Mouse (Mus musculus) midbrain, embryonic 12.5 days (tissue): ENCODE data around the gene Edaradd. TPM values are rescaled to one million over a fixed set of nuclear protein-coding genes. Genes with fewer than 3 reads are reported as not detected.

Experiments used
- ATAC-seq: fragments of 200-750 bp; cut with Nextera tagmentation; 2 replicates; pipeline ENCODE4 v1.8.0; 2017; ENCODE audit warnings: low read depth, moderate TSS enrichment, moderate library complexity; ENCODE audit not compliant: low FRiP score
- H3K27ac ChIP-seq: fragments of 300-500 bp; sonication (generic); replicated peaks from 2 replicates; pipeline ENCODE4 v1.5.1; 2016; ENCODE audit warnings: mild to moderate bottlenecking
- H3K27me3 ChIP-seq: fragments of 300-500 bp; sonication (generic); 2 replicates; pipeline ENCODE4 v1.6.1; 2016; ENCODE audit warnings: mild to moderate bottlenecking
- H3K36me3 ChIP-seq: fragments of 300-500 bp; sonication (generic); 2 replicates; pipeline ENCODE4 v1.6.1; 2016
- H3K4me1 ChIP-seq: fragments of 300-500 bp; sonication (generic); 2 replicates; pipeline ENCODE4 v1.6.1; 2016
- H3K4me2 ChIP-seq: fragments of 300-500 bp; sonication (generic); replicated peaks from 2 replicates; pipeline ENCODE4 v1.6.1; 2016; ENCODE audit warnings: mild to moderate bottlenecking, moderate library complexity
- H3K4me3 ChIP-seq: fragments of 300-500 bp; sonication (generic); 2 replicates; pipeline ENCODE4 v1.5.1; 2016; ENCODE audit warnings: mild to moderate bottlenecking
- H3K9ac ChIP-seq: fragments of 300-500 bp; sonication (generic); replicated peaks from 2 replicates; pipeline ENCODE4 v1.6.1; 2016; ENCODE audit warnings: mild to moderate bottlenecking, moderate library complexity
- H3K9me3 ChIP-seq: fragments of 300-500 bp; sonication (generic); 2 replicates; pipeline ENCODE4 v1.6.1; 2016; ENCODE audit warnings: mild to moderate bottlenecking
- WGBS: fragments of 180-500 bp; shearing (Covaris S2); methylation state at CpG from one replicate; pipeline ENCODE4 v1.1.7; 2016; 5-methylcytosine and 5-hydroxymethylcytosine counted together
- polyA plus RNA-seq: library from polyadenylated mRNA; unstranded; fragments of >200 nt; fragmentation: Nextera tagmentation; extraction: Ambion mirVana; gene quantifications from 2 replicates; pipeline ENCODE4 v1.2.1, GENCODE M21; 2016

Gene Edaradd
- polyA plus RNA-seq, 1 experiment from 2014 or later = 1.4 TPM

DNA sequence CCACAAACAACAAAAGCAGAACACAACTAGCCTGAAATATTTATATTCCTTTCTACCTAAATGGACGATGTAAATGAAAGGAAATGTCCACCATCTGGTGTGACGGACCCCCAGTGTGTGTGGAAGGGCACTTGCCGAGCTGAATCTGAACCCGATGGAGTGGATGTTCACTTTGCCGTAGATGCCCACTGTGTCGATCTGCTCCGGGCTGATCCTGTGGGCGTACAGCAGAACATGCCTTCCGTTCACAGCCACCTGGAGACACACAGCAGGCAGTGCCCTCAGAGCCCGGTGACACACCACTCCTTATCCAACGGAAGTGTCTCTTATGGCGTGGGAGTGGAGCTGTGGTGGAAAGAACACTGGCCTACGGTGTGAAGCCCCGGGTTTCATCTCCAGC lies 67.1 kb downstream of the Edaradd start:
- H3K4me1 ChIP-seq = no peaks in the 10 kb centered on the region
- H3K27ac ChIP-seq = no peak overlapping the region
- H3K9me3 ChIP-seq = no peaks in the 10 kb centered on the region
- WGBS = 92% methylated on average over 14 of the region's 14 CpGs
- H3K4me3 ChIP-seq = no peak overlapping the region
- H3K9ac ChIP-seq = no peak overlapping the region
- no peaks in the 10 kb centered on the region for H3K27me3 ChIP-seq
- H3K4me2 ChIP-seq = no peak overlapping the region
- no peaks in the 10 kb centered on the region for H3K36me3 ChIP-seq
- ATAC-seq = no peak

DNA sequence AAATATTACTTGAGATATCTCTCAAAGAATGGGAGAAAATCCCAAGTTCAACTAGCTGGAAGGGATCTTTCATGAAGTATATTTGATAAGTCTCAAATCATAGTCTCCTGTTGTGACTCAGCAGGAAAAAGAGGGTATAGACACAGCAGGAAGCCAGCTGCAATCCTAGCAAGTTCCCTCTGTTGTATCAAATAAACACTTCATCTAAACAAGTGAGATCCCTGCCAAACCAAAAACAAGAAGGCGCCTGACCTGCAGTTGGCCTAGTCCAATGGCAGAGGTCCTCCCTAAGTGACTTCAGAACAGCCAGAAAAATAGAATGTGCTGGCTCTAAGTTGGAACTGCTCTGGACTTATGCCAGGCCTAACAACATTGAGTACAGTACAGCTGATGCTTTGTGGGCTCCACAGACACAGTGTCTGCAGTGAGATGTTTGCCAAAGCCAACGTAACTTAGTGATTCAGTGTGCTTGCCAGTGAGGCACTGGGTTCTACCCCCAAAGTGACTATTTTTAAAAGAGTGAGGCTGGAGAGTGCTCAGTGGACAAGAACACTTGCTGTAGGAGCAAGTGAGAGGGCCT lies 78.1 kb downstream of the Edaradd start:
- Histone ChIP-seq H3K36me3 (peaks cover 39% of the 10 kb centered on the region), H3K4me3 (no peak overlapping the region), H3K4me1 (no peaks in the 10 kb centered on the region), H3K9ac (no peak overlapping the region), H3K9me3 (no peaks in the 10 kb centered on the region), H3K27ac (no peak overlapping the region), H3K4me2 (no peak overlapping the region), H3K27me3 (no peaks in the 10 kb centered on the region)
- 81% methylated on average over 2 of the region's 2 CpGs for WGBS
- ATAC-seq = no peak

GRCm38 (mm10) chr13:12440813-12441212 lies 79.4 kb downstream of the Edaradd start:
- Histone ChIP-seq H3K4me1 (no peaks in the 10 kb centered on the region), H3K27me3 (no peaks in the 10 kb centered on the region), H3K4me2 (no peak overlapping the region), H3K36me3 (peaks cover 48% of the 10 kb centered on the region), H3K4me3 (no peak overlapping the region), H3K9me3 (no peaks in the 10 kb centered on the region), H3K9ac (no peak overlapping the region), H3K27ac (no peak overlapping the region)
- WGBS = 87% methylated on average over 6 of the region's 6 CpGs
- no peak for ATAC-seq

DNA sequence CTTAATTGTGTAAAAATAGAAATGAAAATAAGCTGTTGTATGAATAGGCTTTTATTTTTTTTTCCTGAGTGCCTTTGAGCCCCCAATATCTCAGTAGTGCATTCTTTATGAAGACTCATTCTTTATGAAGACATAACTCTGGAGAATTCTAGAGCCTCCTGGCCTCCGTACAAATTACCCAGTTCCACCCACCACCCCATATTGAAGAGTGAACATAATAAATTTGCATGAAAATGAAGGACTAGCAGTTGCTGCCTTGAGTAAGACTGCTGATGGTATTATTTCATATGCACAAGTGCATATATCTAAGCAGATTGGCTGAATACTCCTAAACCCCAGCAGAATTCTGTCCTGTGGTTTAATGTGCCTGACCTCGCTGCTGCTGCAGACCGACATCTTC lies 80.7 kb downstream of the Edaradd start:
- no peak overlapping the region for H3K4me2 ChIP-seq
- H3K27ac ChIP-seq = no peak overlapping the region
- no peak overlapping the region for H3K9ac ChIP-seq
- no peaks in the 10 kb centered on the region for H3K9me3 ChIP-seq
- no peaks in the 10 kb centered on the region for H3K4me1 ChIP-seq
- ATAC-seq = no peak
- peaks cover 60% of the 10 kb centered on the region for H3K36me3 ChIP-seq
- WGBS = 93% methylated on average over 3 of the region's 3 CpGs
- H3K27me3 ChIP-seq = no peaks in the 10 kb centered on the region
- no peak overlapping the region for H3K4me3 ChIP-seq

DNA sequence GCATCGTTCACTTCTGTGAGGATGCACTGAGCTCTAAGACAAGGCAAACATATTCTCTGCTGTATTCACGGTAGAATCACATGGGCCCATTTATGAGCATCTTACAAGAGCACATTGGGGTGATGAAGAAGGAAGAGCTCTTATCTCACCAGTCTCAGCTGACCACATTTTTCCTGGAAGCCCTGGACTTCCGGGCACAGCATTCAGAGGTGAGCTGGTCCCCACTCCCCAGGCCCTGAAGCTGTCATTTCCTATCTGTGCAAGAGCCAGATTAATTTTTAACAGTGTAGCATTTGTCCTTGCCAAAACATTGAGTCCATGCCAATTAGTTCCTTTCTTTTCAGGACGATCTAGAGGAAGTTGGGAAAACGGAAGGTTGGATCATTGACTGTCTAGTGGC lies 86.4 kb downstream of the Edaradd start:
- ATAC-seq = no peak
- peaks cover 87% of the 10 kb centered on the region for H3K36me3 ChIP-seq
- 96% methylated on average over 5 of the region's 5 CpGs for WGBS
- H3K4me2 ChIP-seq = no peak overlapping the region
- H3K27me3 ChIP-seq = no peaks in the 10 kb centered on the region
- H3K27ac ChIP-seq = no peak overlapping the region
- H3K4me3 ChIP-seq = no peak overlapping the region
- no peaks in the 10 kb centered on the region for H3K4me1 ChIP-seq
- H3K9ac ChIP-seq = no peak overlapping the region
- H3K9me3 ChIP-seq = no peaks in the 10 kb centered on the region

GRCm38 (mm10) chr13:12428556-12428955 lies 91.7 kb downstream of the Edaradd start:
- Histone ChIP-seq H3K36me3 (peaks cover 93% of the 10 kb centered on the region), H3K4me1 (no peaks in the 10 kb centered on the region), H3K9me3 (no peaks in the 10 kb centered on the region), H3K4me2 (no peak overlapping the region), H3K27ac (no peak overlapping the region), H3K27me3 (no peaks in the 10 kb centered on the region), H3K9ac (no peak overlapping the region), H3K4me3 (no peak overlapping the region)
- no peak for ATAC-seq
- 97% methylated on average over 13 of the region's 13 CpGs for WGBS

Other genes starting within 250 kb of the Edaradd start
- gene Actn2, start 179.7 kb downstream of the Edaradd start, polyA plus RNA-seq = 0.73 and 1.2 TPM in 2 replicates
- gene Heatr1, start 125.4 kb downstream of the Edaradd start, polyA plus RNA-seq = 26.9 and 30.9 TPM in 2 replicates
- gene Lgals8, start 55.5 kb downstream of the Edaradd start, polyA plus RNA-seq = 11.8 and 14.1 TPM in 2 replicates
- 13.7 and 15.6 TPM in 2 replicates for gene Ero1lb, start 45.4 kb upstream of the Edaradd start, polyA plus RNA-seq